Comparison of ENCODE assay signal across 9 mouse cellular contexts in the genomic region with DNA sequence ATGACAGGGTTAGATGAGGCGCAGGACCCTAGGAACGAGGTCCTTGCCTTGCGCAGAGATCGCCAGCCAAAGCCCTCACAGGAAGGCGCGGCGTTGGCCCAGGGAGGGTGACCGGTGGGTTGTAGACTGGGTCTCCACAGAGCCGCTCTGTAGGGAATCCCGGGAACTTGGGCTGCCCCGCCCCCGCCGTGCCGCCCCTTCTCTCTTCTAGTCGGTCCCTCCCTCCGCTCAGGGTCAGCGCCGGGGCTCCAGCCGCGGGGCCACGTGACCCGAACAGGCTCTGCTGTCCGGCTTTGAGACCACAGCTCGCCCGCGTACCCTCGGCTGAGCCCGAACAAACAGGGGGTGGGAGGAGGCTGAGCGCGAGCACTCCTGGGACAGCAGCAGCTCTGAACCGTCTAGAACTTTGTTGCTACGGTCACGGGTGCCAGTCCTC. TPM values are rescaled to one million over a fixed set of nuclear protein-coding genes. Genes with fewer than 3 reads are reported as not detected.
DNase-seq lines count a peak whose midpoint lies in the region; ATAC-seq lines count a peak whose summit lies in the region.
"Had no signal": no experiment of that assay in that cellular context is flagged by ENCODE, and none has a peak within 500 bp of the region (broad histone marks: within the 10 kb centered on the region; RNA-seq: fewer than 3 reads in every experiment).

A gene (minus strand): TSS at position 149 of the 436 bp plus-strand sequence.

- H3K9me3 ChIP-seq in embryonic facial prominence, embryonic 15.5 days (replicated peaks), result no peaks in the 10 kb centered on the region
- H3K9me3 ChIP-seq in hindbrain, embryonic 16.5 days (ENCODE audit: control insufficient read depth, low read length), result no peaks in the 10 kb centered on the region
- H3K9me3 ChIP-seq in liver, embryonic 11.5 days (ENCODE audit: control insufficient read depth, low read length), result no peaks in the 10 kb centered on the region
- no peaks in the 10 kb centered on the region for H3K9me3 ChIP-seq in neural tube, embryonic 11.5 days (ENCODE audit: control insufficient read depth, low read length)

- WGBS in embryonic facial prominence, embryonic 15.5 days, result under 1% methylated on average over 33 of the region's 33 CpGs
- under 1% methylated on average over 31 of the region's 33 CpGs for WGBS in hindbrain, embryonic 16.5 days
- 1% methylated on average over 33 of the region's 33 CpGs for WGBS in liver, embryonic 11.5 days
- 0% methylated on average over 33 of the region's 33 CpGs for WGBS in neural tube, embryonic 11.5 days

- H3K27me3 ChIP-seq in embryonic facial prominence, embryonic 15.5 days, result peaks cover 86% of the 10 kb centered on the region
- H3K27me3 ChIP-seq in hindbrain, embryonic 16.5 days (replicated peaks; ENCODE audit: control insufficient read depth, insufficient read depth, low read length), result peaks cover 45% of the 10 kb centered on the region
- H3K27me3 ChIP-seq in liver, embryonic 11.5 days (replicated peaks; ENCODE audit: control insufficient read depth, insufficient read depth, low read length), result peaks cover 64% of the 10 kb centered on the region
- H3K27me3 ChIP-seq in neural tube, embryonic 11.5 days (ENCODE audit: control insufficient read depth, insufficient read depth, low read length), result peaks cover 46% of the 10 kb centered on the region

- H3K27ac ChIP-seq in embryonic facial prominence, embryonic 15.5 days (replicated peaks), result no peak within 1 kb of the TSS
- no peak within 1 kb of the TSS for H3K27ac ChIP-seq in hindbrain, embryonic 16.5 days (ENCODE audit: low read depth, low read length)
- peak within 1 kb of the TSS; percentile 71 for H3K27ac ChIP-seq in liver, embryonic 11.5 days (ENCODE audit: low read depth, low read length)
- no peak within 1 kb of the TSS for H3K27ac ChIP-seq in neural tube, embryonic 11.5 days (ENCODE audit: low read depth, low read length)

- H3K4me2 ChIP-seq in embryonic facial prominence, embryonic 15.5 days (replicated peaks), result peak within 1 kb of the TSS; percentile 52
- peak within 1 kb of the TSS; percentile 55 for H3K4me2 ChIP-seq in hindbrain, embryonic 16.5 days (ENCODE audit: low read length)
- H3K4me2 ChIP-seq in liver, embryonic 11.5 days, result peak within 1 kb of the TSS; percentile 66
- H3K4me2 ChIP-seq in neural tube, embryonic 11.5 days (ENCODE audit: low read depth), result peak within 1 kb of the TSS; percentile 59

- H3K9ac ChIP-seq in embryonic facial prominence, embryonic 15.5 days, result no peak within 1 kb of the TSS
- H3K9ac ChIP-seq in hindbrain, embryonic 16.5 days (ENCODE audit: low read depth, low read length), result peak within 1 kb of the TSS; percentile 41
- H3K9ac ChIP-seq in liver, embryonic 11.5 days (ENCODE audit: low read depth, low read length), result peak within 1 kb of the TSS; percentile 69
- peak within 1 kb of the TSS; percentile 35; the same call in 1 of the 2 replicates for H3K9ac ChIP-seq in neural tube, embryonic 11.5 days (ENCODE audit: low read length)

- ATAC-seq in embryonic facial prominence, embryonic 15.5 days (ENCODE audit: insufficient number of reproducible peaks, low FRiP score, low TSS enrichment, low read depth), result no peak; the same call in 1 of the 2 replicates
- no peak for ATAC-seq in hindbrain, embryonic 16.5 days
- peak; percentile 75 for ATAC-seq in liver, embryonic 11.5 days (replicated peaks; ENCODE audit: low FRiP score)
- peak; percentile 63; the same call in 1 of the 2 replicates for ATAC-seq in neural tube, embryonic 11.5 days (ENCODE audit: insufficient read depth, low FRiP score, low TSS enrichment)
- ATAC-seq: Patski had no signal

- peak; percentile 32 for DNase-seq in Muller cell, postnatal 12 days (ENCODE audit: inconsistent ontology term)
- peak; percentile 81 for DNase-seq in liver, embryonic 11.5 days (ENCODE audit: low spot score)
- peak; percentile 67 for DNase-seq in neural tube, embryonic 11.5 days (ENCODE audit: low spot score)
- no peak for DNase-seq in thymus, postnatal 25 days
- no peak for DNase-seq in right cerebral cortex, postnatal 10 days (ENCODE audit: low spot score in 2 of 2)
- no peak for DNase-seq in gastrocnemius, adult 8-10 months (ENCODE audit: low spot score in 2 of 2)

- no peaks in the 10 kb centered on the region for H3K36me3 ChIP-seq in embryonic facial prominence, embryonic 15.5 days
- no peaks in the 10 kb centered on the region for H3K36me3 ChIP-seq in hindbrain, embryonic 16.5 days (ENCODE audit: control insufficient read depth, insufficient read depth, low read length)
- H3K36me3 ChIP-seq in liver, embryonic 11.5 days (ENCODE audit: control insufficient read depth, insufficient read depth, low read length), result no peaks in the 10 kb centered on the region
- no peaks in the 10 kb centered on the region for H3K36me3 ChIP-seq in neural tube, embryonic 11.5 days (ENCODE audit: control insufficient read depth, insufficient read depth, low read length)

- peak within 1 kb of the TSS; percentile 38 for H3K4me3 ChIP-seq in embryonic facial prominence, embryonic 15.5 days (replicated peaks)
- H3K4me3 ChIP-seq in hindbrain, embryonic 16.5 days (ENCODE audit: low read length), result peak within 1 kb of the TSS; percentile 32
- H3K4me3 ChIP-seq in liver, embryonic 11.5 days (ENCODE audit: low read depth, low read length), result peak within 1 kb of the TSS; percentile 55
- peak within 1 kb of the TSS; percentile 34 for H3K4me3 ChIP-seq in neural tube, embryonic 11.5 days (ENCODE audit: low read depth, low read length)

- H3K4me1 ChIP-seq in embryonic facial prominence, embryonic 15.5 days, result peaks cover 15% of the 10 kb centered on the region
- H3K4me1 ChIP-seq in hindbrain, embryonic 16.5 days (ENCODE audit: control insufficient read depth, insufficient read depth, low read depth, low read length), result peaks cover 13% of the 10 kb centered on the region
- H3K4me1 ChIP-seq in liver, embryonic 11.5 days (replicated peaks; ENCODE audit: control insufficient read depth, insufficient read depth, low read length), result peaks cover 19% of the 10 kb centered on the region
- peaks cover 12% of the 10 kb centered on the region; the same call in 1 of the 2 replicates for H3K4me1 ChIP-seq in neural tube, embryonic 11.5 days (ENCODE audit: control insufficient read depth, insufficient read depth, low read length)

RNA-seq across cellular contexts. Expression of the gene that starts here (rescaled TPM):
- polyA plus RNA-seq in embryonic facial prominence, embryonic 15.5 days (2015; fragmentation: Nextera tagmentation; extraction: Ambion mirVana), result not detected in 2 replicates
- not detected in 2 replicates for polyA plus RNA-seq in hindbrain, embryonic 16.5 days (2015; fragmentation: Nextera tagmentation; extraction: Ambion mirVana)
- polyA plus RNA-seq in liver, embryonic 11.5 days (2014; fragmentation: Nextera tagmentation; extraction: Ambion mirVana), result 7.6 and 7.7 TPM in 2 replicates
- polyA plus RNA-seq in neural tube, embryonic 11.5 days (2014; fragmentation: Nextera tagmentation; extraction: Ambion mirVana), result 0.16 and 0.19 TPM in 2 replicates
- total RNA-seq in gastrocnemius, adult 8-10 months (2022), result not detected
- polyA plus RNA-seq: Patski had no signal

Comparison
In these comparisons a context has a peak if more than half of its experiments do, and no peak if none do; other contexts are left out.
1. Peak in DNase-seq, ATAC-seq, H3K4me3 ChIP-seq, H3K9ac ChIP-seq and H3K4me2 ChIP-seq in neural tube, embryonic 11.5 days; RNA of the gene not detected or under 1 TPM.
2. DNase-seq: peak in Muller cell, postnatal 12 days (single experiment) and liver, embryonic 11.5 days (single experiment); none in thymus, postnatal 25 days (single experiment), right cerebral cortex, postnatal 10 days (0 of 2) and gastrocnemius, adult 8-10 months (0 of 2).
3. Peak in every context shown above with its lines, with median percentiles within 50 percentile points of each other: H3K4me2 ChIP-seq and H3K4me3 ChIP-seq.